Mouse (Mus musculus) hindbrain, embryonic 16.5 days (tissue): ENCODE data around the gene Ciz1. TPM values are rescaled to one million over a fixed set of nuclear protein-coding genes. Genes with fewer than 3 reads are reported as not detected.
A peak's percentile ranks its signal among the peaks of the same experiment; 100 is the strongest.

Experiments
- ATAC-seq: fragments of 200-750 bp; cut with Nextera tagmentation; 2 replicates; pipeline ENCODE4 v1.8.0; 2017; ENCODE audit warnings: moderate TSS enrichment, moderate library complexity
- H3K27ac ChIP-seq: fragments of 300-500 bp; sonication (generic); 2 replicates; pipeline ENCODE4 v1.5.1; 2014; ENCODE audit warnings: low read depth, mild to moderate bottlenecking, control low read depth, low read length, moderate library complexity
- H3K27me3 ChIP-seq: fragments of 300-500 bp; sonication (generic); replicated peaks from 2 replicates; pipeline ENCODE4 v1.6.1; 2014; ENCODE audit warnings: low read length; ENCODE audit not compliant: control insufficient read depth, insufficient read depth
- H3K36me3 ChIP-seq: fragments of 300-500 bp; sonication (generic); 2 replicates; pipeline ENCODE4 v1.6.1; 2014; ENCODE audit warnings: mild to moderate bottlenecking, low read length, moderate library complexity, mixed read lengths; ENCODE audit not compliant: control insufficient read depth, insufficient read depth
- H3K4me1 ChIP-seq: fragments of 300-500 bp; sonication (generic); 2 replicates; pipeline ENCODE4 v1.6.1; 2014; ENCODE audit warnings: low read depth, low read length; ENCODE audit not compliant: control insufficient read depth, insufficient read depth
- H3K4me2 ChIP-seq: fragments of 300-500 bp; sonication (generic); 2 replicates; pipeline ENCODE4 v1.6.1; 2014; ENCODE audit warnings: mild to moderate bottlenecking, low read length, control low read depth, moderate library complexity
- H3K4me3 ChIP-seq: fragments of 300-500 bp; sonication (generic); 2 replicates; pipeline ENCODE4 v1.5.1; 2014; ENCODE audit warnings: mild to moderate bottlenecking, low read length, control low read depth, moderate library complexity
- H3K9ac ChIP-seq: fragments of 300-500 bp; sonication (generic); 2 replicates; pipeline ENCODE4 v1.6.1; 2014; ENCODE audit warnings: low read depth, mild to moderate bottlenecking, control low read depth, low read length, moderate library complexity
- H3K9me3 ChIP-seq: fragments of 300-500 bp; sonication (generic); 2 replicates; pipeline ENCODE4 v1.6.1; 2014; ENCODE audit warnings: mild to moderate bottlenecking, low read length, moderate library complexity; ENCODE audit not compliant: control insufficient read depth
- WGBS: fragments of 180-500 bp; shearing (Covaris S2); extraction: QIAGEN DNeasy Blood & Tissue Kit; methylation state at CpG from one replicate; pipeline ENCODE4 v1.1.7; 2014; 5-methylcytosine and 5-hydroxymethylcytosine counted together
- polyA plus RNA-seq: library from polyadenylated mRNA; unstranded; fragments of >200 nt; fragmentation: Nextera tagmentation; extraction: Ambion mirVana; gene quantifications from 2 replicates; pipeline ENCODE4 v1.2.1, GENCODE M21; 2015

Gene Ciz1
- 41.1 and 57.5 TPM in 2 replicates for polyA plus RNA-seq

DNA sequence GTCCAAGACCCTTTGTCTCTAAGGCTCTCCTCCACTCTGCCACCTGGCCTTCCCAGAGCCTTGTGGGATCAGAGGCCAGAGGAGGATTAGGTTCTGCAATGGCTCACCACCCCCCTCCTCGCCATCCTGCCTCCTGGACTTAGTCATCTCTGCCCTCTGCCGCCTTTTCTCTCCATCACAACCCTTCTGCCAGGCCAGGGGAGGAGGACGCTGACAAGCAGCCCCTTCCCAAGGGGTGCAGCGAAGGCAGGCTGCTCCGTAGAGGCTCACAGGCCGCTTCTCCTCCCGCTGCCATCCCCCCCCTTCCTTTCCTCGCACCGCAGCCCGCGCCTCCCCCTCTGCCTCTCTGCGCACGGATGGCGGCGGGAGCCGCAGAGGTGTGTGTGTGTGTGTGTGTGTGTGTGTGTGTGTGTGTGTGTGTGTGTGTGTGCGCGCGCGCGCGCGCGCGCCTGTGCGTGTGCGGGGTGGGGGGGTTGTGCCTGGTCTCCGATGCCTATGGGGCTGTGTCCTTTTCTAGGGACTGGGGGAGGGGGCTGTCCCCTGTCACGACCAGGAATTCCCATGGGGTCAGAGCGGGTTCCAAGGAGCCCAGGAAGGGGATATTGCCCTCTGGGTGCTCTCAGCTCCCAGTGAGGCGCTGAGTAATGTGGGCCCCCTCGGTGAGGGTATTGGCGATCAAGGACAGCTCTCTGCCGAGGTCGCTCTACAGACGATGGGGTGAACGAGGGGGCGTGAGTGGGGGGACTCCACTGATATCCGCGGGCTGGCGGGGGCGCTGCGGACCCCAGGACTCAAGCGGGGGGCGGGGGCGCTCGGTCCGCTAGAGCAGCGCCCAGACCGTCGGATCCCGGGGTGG is at the start of gene Ciz1:
Gene Ciz1 (plus strand): TSS at position 177 of the 856 bp plus-strand sequence.
- no peaks in the 10 kb centered on the region for H3K27me3 ChIP-seq
- H3K4me3 ChIP-seq: peak within 1 kb of the TSS; percentile 63
- H3K36me3 ChIP-seq: 0 out of 2 replicates have a peak, but pooled peaks cover 2% of the 10 kb centered on the region
- H3K9me3 ChIP-seq: no peaks in the 10 kb centered on the region
- peak within 1 kb of the TSS; percentile 77 for H3K9ac ChIP-seq
- peak within 1 kb of the TSS; percentile 80 for H3K4me2 ChIP-seq
- H3K4me1 ChIP-seq: peaks cover 21% of the 10 kb centered on the region
- peak within 1 kb of the TSS; percentile 95 for H3K27ac ChIP-seq
- ATAC-seq: peak; percentile 66
- WGBS: under 1% methylated on average over 41 of the region's 52 CpGs

DNA sequence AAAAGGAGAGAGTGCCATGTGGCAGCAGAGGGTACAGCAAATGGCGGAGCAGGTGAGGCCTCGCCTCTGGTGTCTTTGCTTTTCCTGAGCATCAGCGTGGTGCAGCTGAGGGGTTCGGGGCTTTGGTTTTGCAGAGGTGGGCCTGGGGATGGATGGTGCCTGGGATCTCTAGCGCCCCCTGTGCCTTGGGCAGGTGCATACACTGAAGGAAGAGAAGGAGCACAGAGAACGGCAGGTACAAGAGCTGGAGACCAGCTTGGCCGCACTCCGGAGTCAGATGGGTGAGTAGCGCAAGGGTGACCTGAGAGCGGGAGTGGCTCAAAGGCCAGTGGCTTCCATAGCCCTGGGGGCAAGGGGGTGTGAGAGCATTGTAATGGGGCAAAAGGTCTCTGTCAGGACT is 49.2 kb upstream of the Ciz1 start:
- no peak for ATAC-seq
- H3K9me3 ChIP-seq: no peaks in the 10 kb centered on the region
- H3K36me3 ChIP-seq: peaks cover 59% of the 10 kb centered on the region

DNA sequence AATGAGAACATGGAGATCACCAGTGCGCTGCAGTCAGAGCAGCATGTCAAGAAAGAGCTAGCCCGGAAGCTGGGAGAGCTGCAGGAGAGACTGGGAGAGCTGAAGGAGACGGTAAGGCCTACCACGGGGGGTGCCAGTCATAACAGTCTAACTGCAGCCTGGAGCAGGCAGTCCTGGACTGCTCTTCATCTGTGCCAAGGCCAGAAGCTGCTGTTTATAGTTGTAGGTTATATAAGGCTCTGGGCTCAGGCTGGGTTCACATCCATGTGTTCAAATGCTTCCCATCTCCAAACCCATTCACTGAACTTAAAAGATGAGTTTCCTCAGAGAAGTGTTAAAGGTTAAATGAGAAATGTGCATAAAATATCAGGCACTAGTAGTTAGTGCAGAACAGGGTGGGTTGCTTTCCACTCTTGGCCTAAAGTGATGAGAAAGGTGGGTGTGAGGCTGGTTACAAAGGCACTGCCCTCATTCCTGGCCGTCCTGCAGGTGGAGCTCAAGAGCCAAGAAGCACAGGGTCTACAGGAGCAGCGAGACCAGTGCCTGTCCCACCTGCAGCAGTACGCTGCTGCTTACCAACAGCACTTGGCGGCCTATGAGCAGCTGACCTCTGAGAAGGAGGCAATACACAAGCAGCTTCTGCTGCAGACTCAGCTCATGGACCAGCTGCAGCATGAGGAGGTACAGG is 47.8 kb upstream of the Ciz1 start:
- no peak overlapping the region for H3K4me2 ChIP-seq
- H3K4me1 ChIP-seq: no peaks in the 10 kb centered on the region
- no peak overlapping the region for H3K27ac ChIP-seq
- H3K36me3 ChIP-seq: peaks cover 54% of the 10 kb centered on the region
- H3K4me3 ChIP-seq: no peak overlapping the region
- ATAC-seq: no peak
- H3K9ac ChIP-seq: no peak overlapping the region
- no peaks in the 10 kb centered on the region for H3K27me3 ChIP-seq
- no peaks in the 10 kb centered on the region for H3K9me3 ChIP-seq
- WGBS: 52% methylated on average over 8 of the region's 8 CpGs

More for the DNA sequence above, 49.2 kb upstream of the Ciz1 start:
- no peak overlapping the region for H3K4me3 ChIP-seq
- H3K27ac ChIP-seq: no peak overlapping the region
- no peaks in the 10 kb centered on the region for H3K4me1 ChIP-seq
- no peak overlapping the region for H3K9ac ChIP-seq
- 91% methylated on average over 10 of the region's 10 CpGs for WGBS
- no peaks in the 10 kb centered on the region for H3K27me3 ChIP-seq
- no peak overlapping the region for H3K4me2 ChIP-seq

DNA sequence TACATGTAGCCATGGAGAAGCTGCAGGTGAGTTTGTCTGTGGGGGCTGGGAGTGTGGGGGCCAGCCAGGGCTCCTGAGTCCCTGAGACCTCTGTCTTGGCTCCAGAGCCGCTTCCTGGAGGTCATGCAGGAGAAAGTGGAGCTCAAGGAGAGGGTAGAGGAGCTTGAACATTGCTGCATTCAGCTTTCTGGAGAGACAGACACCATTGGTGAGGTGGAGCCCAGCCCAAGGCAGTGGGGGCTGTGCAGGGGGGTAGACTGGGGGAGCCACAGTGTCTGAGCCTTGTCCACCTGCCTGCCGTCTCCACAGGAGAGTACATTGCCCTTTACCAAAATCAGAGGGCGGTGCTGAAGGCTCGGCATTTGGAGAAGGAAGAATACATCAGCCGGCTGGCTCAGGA is 46.5 kb upstream of the Ciz1 start:
- Histone ChIP-seq H3K4me2 (no peak overlapping the region), H3K27me3 (no peaks in the 10 kb centered on the region), H3K9ac (no peak overlapping the region), H3K4me1 (no peaks in the 10 kb centered on the region), H3K4me3 (no peak overlapping the region), H3K36me3 (peaks cover 63% of the 10 kb centered on the region), H3K27ac (no peak overlapping the region), H3K9me3 (no peaks in the 10 kb centered on the region)
- WGBS: 91% methylated on average over 5 of the region's 5 CpGs
- ATAC-seq: no peak

DNA sequence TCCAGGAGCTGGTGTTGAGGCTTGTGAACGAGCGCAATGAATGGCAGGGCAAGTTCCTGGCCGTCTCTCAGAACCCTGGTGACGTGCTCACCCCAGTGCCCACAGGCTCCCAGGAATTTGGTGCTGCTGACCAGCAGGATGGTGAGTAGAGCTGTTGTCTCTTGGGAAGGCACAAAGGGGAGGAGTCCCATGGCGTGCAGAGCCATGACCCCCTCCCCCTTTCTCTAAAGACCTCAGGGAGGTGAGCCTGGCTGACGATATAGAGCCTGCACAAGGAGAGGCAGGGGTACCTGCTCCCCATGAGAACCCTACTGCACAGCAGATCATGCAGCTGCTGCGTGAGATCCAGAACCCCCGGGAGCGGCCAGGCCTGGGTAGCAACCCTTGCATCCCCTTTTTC is 46.0 kb upstream of the Ciz1 start:
- WGBS: 84% methylated on average over 9 of the region's 9 CpGs
- no peak for ATAC-seq
- Histone ChIP-seq H3K9ac (no peak overlapping the region), H3K4me2 (no peak overlapping the region), H3K4me1 (no peaks in the 10 kb centered on the region), H3K4me3 (no peak overlapping the region), H3K27ac (no peak overlapping the region), H3K27me3 (no peaks in the 10 kb centered on the region), H3K36me3 (peaks cover 63% of the 10 kb centered on the region), H3K9me3 (no peaks in the 10 kb centered on the region)

DNA sequence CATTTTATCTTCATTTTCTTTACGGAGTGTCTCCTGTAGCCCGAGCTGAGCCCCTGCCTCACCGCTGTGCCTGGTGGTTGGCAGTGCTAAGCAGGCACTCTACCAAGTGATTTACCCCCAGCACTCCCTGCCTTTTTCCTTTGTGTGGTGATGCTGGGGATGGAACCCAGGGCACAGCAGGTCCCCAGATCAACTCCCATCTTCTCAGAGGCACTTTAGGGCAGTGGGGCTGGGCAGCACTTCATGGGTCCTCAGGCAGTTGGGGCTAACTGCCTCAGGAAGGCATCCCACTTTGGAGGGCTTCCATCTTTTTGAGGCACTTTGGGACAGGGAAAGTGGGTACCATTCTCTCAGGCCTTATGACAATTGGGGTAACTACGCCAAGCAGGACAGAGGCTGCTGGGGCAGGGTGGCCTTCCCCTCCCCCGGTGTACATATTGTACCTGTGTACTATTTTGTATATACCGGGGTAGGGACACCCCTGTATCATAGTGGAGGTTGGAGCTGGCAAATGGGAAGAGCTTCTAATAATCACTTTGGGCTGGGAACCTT is 44.8 kb upstream of the Ciz1 start:
- Histone ChIP-seq H3K4me1 (peaks cover 8% of the 10 kb centered on the region), H3K27me3 (no peaks in the 10 kb centered on the region), H3K9me3 (no peaks in the 10 kb centered on the region), H3K9ac (no peak overlapping the region), H3K36me3 (peaks cover 55% of the 10 kb centered on the region), H3K4me2 (no peak overlapping the region), H3K4me3 (no peak overlapping the region), H3K27ac (no peak overlapping the region)
- WGBS: 91% methylated on average over 6 of the region's 6 CpGs
- ATAC-seq: no peak

DNA sequence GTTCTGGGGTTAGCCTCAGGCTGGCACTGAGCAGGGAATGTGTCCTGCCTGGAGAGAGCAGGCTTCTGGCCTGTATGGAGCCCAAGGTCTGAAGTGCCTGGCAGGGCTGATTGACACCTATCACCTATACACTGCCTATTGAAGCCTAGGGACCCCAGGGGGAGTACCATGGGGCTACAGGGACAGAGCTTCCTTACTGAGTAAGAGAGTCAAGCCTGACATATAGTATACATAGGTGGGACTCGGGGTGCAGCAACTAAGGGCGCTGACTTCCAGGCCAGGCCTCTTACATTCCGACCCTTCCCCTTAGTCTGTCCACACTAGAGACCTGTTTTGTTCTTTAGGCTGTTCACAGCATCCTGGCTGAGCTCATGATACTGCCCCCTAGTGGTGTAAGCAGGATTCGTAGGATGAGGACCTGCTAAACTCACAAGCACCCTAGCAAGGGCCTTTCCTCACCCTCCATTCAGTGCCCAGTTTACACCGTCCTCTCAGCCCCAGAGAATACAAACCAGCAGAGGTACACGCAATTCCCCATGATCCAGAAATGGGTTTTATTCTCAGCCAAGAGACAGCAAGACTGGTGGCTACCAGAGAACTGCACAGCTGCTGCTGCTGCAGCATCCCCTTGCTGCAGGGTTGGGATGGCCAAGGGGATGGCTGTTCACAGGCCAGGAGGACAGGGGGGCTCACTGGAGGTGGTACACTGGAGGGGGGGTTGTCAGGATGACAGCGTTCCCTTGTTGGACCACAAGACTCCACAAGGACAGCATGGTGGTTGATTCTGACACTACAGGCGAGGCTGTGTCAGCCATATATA is 44.0 kb upstream of the Ciz1 start:
- Histone ChIP-seq H3K27me3 (no peaks in the 10 kb centered on the region), H3K4me1 (peaks cover 8% of the 10 kb centered on the region), H3K9ac (no peak overlapping the region), H3K4me3 (no peak overlapping the region), H3K9me3 (no peaks in the 10 kb centered on the region), H3K27ac (0 out of 2 replicates have a peak overlapping the region, but pooled peaks have one; percentile 5), H3K36me3 (peaks cover 46% of the 10 kb centered on the region), H3K4me2 (no peak overlapping the region)
- 40% methylated on average over 8 of the region's 8 CpGs for WGBS
- ATAC-seq: 0 out of 2 replicates have a peak, but pooled peaks have one; percentile 10

DNA sequence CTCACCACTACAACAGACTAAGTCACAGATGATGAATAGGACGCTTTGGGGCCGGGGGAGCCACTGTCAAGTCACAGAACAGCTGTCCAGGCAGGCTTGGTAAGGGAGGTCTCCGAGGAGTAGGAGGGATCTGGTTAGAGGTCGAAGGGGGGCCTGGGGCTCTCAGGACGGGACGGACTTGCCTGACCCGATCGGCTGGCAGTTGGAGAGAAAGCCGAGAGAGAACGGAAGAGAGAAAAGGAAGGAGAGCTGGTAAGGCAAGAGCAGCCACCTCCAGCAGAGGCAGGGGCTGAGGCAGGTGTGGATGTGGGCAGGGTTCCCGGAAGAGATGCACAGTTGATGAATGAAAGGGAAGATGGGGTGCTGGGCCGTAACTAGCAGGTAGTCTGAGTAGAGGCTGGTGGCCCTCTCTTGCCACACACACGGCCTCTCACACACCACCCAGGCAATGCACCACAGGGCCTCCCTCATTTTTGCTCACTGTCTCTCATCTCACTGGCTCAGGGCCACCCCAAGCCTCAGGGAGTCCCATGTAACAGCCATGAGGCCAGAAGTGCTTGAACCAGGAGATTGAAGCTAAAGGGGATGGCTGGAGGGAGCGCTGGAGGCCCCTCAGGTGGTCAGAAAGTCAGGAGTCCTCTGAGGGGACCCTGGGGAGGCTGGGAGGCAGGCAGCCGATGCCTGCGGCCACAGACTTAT is 43.1 kb upstream of the Ciz1 start:
- H3K4me2 ChIP-seq: no peak overlapping the region
- 91% methylated on average over 16 of the region's 16 CpGs for whole genome bisulfite sequencing
- no peak overlapping the region for H3K4me3 ChIP-seq
- peaks cover 8% of the 10 kb centered on the region for H3K4me1 ChIP-seq
- no peak for ATAC-seq
- peaks cover 41% of the 10 kb centered on the region for H3K36me3 ChIP-seq
- no peak overlapping the region for H3K27ac ChIP-seq
- H3K9ac ChIP-seq: no peak overlapping the region; the same call in 1 of the 2 replicates
- no peaks in the 10 kb centered on the region for H3K9me3 ChIP-seq
- no peaks in the 10 kb centered on the region for H3K27me3 ChIP-seq
